In genomic region chr7:140966921-140967320, GRCm38 (mm10) we compare ENCODE assay signal across 9 mouse cellular contexts. TPM values are rescaled to one million over a fixed set of nuclear protein-coding genes. Genes with fewer than 3 reads are reported as not detected.
DNase-seq lines count a peak whose midpoint lies in the region; ATAC-seq lines count a peak whose summit lies in the region.
"Had no signal": no experiment of that assay in that cellular context is flagged by ENCODE, and none has a peak within 500 bp of the region (broad histone marks: within the 10 kb centered on the region; RNA-seq: fewer than 3 reads in every experiment).

TSS of gene Ifitm1 (plus strand) at chr7:140967221.

- H3K4me3 ChIP-seq in liver, embryonic 16.5 days (ENCODE audit: low read depth, low read length): no peak within 1 kb of the TSS

- no peaks in the 10 kb centered on the region; the same call in 1 of the 2 replicates for H3K4me1 ChIP-seq in liver, embryonic 16.5 days (ENCODE audit: control insufficient read depth, low read depth, low read length)

- no peak for ATAC-seq in frontal cortex, adult (ENCODE audit: low TSS enrichment)
- ATAC-seq in liver, embryonic 16.5 days (ENCODE audit: low read depth): no peak
- ATAC-seq in CD4-positive, CD25-positive, alpha-beta regulatory T cell, adult 4 months: no peak

- H3K27ac ChIP-seq in liver, embryonic 16.5 days (ENCODE audit: low read length): no peak within 1 kb of the TSS

- no peaks in the 10 kb centered on the region for H3K9me3 ChIP-seq in liver, embryonic 16.5 days (replicated peaks; ENCODE audit: control insufficient read depth, low read length)

- no peaks in the 10 kb centered on the region for H3K27me3 ChIP-seq in liver, embryonic 16.5 days (ENCODE audit: control insufficient read depth, insufficient read depth, low read depth, low read length)

- no peak for DNase-seq in frontal cortex, adult 2 months (ENCODE audit: extremely low spot score in 1 of 2, low spot score in 1 of 2)
- DNase-seq in urinary bladder, adult 2 months (ENCODE audit: low spot score): no peak
- DNase-seq in urinary bladder, postnatal 36 days (ENCODE audit: low spot score in 2 of 2): no peak
- no peak for DNase-seq in gastrocnemius, adult 18-20 months (ENCODE audit: low spot score)
- no peak for DNase-seq in retina, embryonic 14.5 days (ENCODE audit: low spot score)
- DNase-seq: kidney, adult 9 months had no signal

- H3K9ac ChIP-seq in liver, embryonic 16.5 days (ENCODE audit: low read depth, low read length): no peak within 1 kb of the TSS

- H3K36me3 ChIP-seq in liver, embryonic 16.5 days (ENCODE audit: control insufficient read depth, insufficient read depth): no peaks in the 10 kb centered on the region

- WGBS in liver, embryonic 16.5 days (ENCODE audit: insufficient replicate concordance): 54% methylated on average over 4 of the region's 4 CpGs

- no peak within 1 kb of the TSS for H3K4me2 ChIP-seq in liver, embryonic 16.5 days (ENCODE audit: low read depth, low read length)

RNA-seq across cellular contexts. Expression of gene Ifitm1, which starts in this region (rescaled TPM):
- polyA plus RNA-seq in frontal cortex, adult 2 months (2012; rRNA removed): 28.8 and 33.2 TPM in 2 replicates
- 240 and 346 TPM in 2 replicates for polyA plus RNA-seq in urinary bladder, adult 2 months (2012; rRNA removed)
- 15.2 and 15.4 TPM in 2 replicates for polyA plus RNA-seq in liver, embryonic 16.5 days (2015; fragmentation: Nextera tagmentation; extraction: Ambion mirVana)
- total RNA-seq in gastrocnemius, adult 18-20 months (2021): 1 to 10 TPM in 1 of 2 experiments, under 1 TPM in 1; 0.97 to 1.3 TPM
- polyA plus RNA-seq in CD4-positive, CD25-positive, alpha-beta regulatory T cell, adult 4 months (2017; shearing (Covaris generic)): not detected

Comparison
In these comparisons a context has a peak if more than half of its experiments do, and no peak if none do; other contexts are left out.
1. RNA of gene Ifitm1 (polyA plus RNA-seq): 240 to 346 TPM in urinary bladder, adult 2 months, 28.8 to 33.2 TPM in frontal cortex, adult 2 months and 15.2 to 15.4 TPM in liver, embryonic 16.5 days; not detected in CD4-positive, CD25-positive, alpha-beta regulatory T cell, adult 4 months; every median in the first group is over 10 times any median in the second.